Mouse (Mus musculus): ENCODE results near the gene Abhd16a. TPM values are rescaled to one million over a fixed set of nuclear protein-coding genes. Genes with fewer than 3 reads are reported as not detected.

Gene Abhd16a
- polyA plus RNA-seq, 1 experiment from 2014 or later, result 52.1 TPM

DNA sequence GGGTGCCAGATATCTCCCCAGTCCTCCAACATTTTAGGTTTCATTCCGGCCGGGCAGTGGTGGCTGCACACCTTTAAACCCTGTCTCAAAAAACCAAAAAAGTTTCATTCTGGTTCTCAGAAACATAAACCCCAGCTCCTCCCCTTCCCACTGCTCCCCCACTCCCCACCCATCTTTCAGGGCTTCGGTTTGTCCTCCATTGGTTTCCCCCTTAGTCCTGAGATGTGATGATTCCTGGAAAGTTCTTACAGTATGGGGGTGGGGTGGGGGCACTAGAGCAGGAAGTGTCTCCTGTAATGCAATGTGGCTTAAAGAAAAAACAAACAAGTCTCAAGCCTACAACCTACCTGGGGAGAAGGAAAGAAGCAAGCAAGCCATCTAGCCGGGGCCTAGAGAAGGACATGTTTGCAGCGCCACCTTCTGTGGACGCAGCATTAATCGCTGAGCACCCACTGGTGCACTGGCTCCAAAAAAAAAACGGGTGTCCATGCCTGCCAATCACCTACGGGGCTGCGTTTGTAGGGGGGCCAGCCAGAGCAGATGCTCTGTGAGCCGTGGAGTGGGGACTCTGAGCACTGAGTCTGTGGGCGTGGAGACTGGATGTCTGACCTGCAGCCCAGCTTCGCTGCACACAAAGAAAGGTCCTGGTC lies 16.8 kb downstream of the Abhd16a start:
- Histone ChIP-seq H3K4me3 (ENCODE audit: low read depth, low read length) (no peak overlapping the region), H3K4me1 (ENCODE audit: control insufficient read depth, low read depth, low read length) (peaks cover 38% of the 10 kb centered on the region), H3K27ac (ENCODE audit: low read length) (peak overlapping the region; percentile 70), H3K36me3 (ENCODE audit: control insufficient read depth, insufficient read depth) (peaks cover 18% of the 10 kb centered on the region), H3K4me2 (ENCODE audit: low read depth, low read length) (0 out of 2 replicates have a peak overlapping the region, but pooled peaks have one; percentile 9), H3K27me3 (ENCODE audit: control insufficient read depth, insufficient read depth, low read depth, low read length) (no peaks in the 10 kb centered on the region), H3K9ac (ENCODE audit: low read depth, low read length) (peak overlapping the region; percentile 21; the same call in 1 of the 2 replicates), H3K9me3 (replicated peaks; ENCODE audit: control insufficient read depth, low read length) (no peaks in the 10 kb centered on the region)
- WGBS (ENCODE audit: insufficient replicate concordance), result 25% methylated on average over 13 of the region's 13 CpGs
- no peak for ATAC-seq (ENCODE audit: low read depth)

DNA sequence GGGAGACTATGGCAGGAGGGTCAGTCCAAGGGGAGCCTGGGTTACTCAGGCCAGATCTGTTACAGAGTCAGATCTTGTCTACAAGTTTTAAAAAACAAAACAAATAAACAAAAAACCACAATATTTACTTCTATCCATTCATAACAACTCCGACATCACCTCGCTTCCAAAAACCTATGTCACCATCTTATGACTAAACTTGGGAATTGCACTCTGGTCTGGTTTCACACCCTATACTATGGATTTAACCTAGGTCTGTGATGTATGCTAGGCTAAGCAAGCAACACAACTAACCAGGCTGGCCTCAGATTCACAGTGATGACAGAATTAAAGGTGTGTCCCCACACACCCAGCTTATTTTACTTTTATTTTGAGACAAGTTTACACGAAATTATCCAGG lies 17.5 kb downstream of the Abhd16a start:
- Histone ChIP-seq H3K4me2 (ENCODE audit: low read depth, low read length) (no peak overlapping the region), H3K4me3 (ENCODE audit: low read depth, low read length) (no peak overlapping the region), H3K9ac (ENCODE audit: low read depth, low read length) (no peak overlapping the region), H3K4me1 (ENCODE audit: control insufficient read depth, low read depth, low read length) (peaks cover 38% of the 10 kb centered on the region), H3K27me3 (ENCODE audit: control insufficient read depth, insufficient read depth, low read depth, low read length) (no peaks in the 10 kb centered on the region), H3K27ac (ENCODE audit: low read length) (no peak overlapping the region), H3K9me3 (replicated peaks; ENCODE audit: control insufficient read depth, low read length) (no peaks in the 10 kb centered on the region), H3K36me3 (ENCODE audit: control insufficient read depth, insufficient read depth) (peaks cover 11% of the 10 kb centered on the region)
- 60% methylated on average over 3 of the region's 3 CpGs for WGBS (ENCODE audit: insufficient replicate concordance)
- ATAC-seq (ENCODE audit: low read depth), result no peak

DNA sequence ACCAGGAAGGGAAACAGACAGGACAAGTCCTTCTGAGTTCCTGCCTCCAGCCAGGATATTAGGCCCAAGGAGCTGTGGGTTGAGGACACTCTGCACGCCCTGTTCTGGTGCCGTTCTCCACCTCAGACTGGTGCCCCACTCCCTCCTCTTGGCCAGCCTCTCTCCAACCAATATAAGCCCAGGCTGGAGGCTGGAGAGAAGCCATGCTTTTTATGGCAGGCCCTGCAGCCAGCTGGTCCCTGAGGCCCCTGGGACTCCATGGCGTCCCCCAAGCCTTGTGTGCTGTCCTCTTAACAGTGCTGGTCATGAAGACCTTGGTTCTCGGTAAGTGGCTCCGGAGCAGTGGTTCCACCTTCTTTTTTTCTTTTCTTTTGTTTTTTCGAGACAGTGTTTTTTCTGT lies 19.0 kb downstream of the Abhd16a start, which contains the start of gene Ly6g5c:
TSS of gene Ly6g5c (plus strand) at position 183 of the 400 bp plus-strand sequence.
- Histone ChIP-seq H3K4me3 (ENCODE audit: low read depth, low read length) (no peak within 1 kb of the TSS), H3K4me1 (ENCODE audit: control insufficient read depth, low read depth, low read length) (peaks cover 31% of the 10 kb centered on the region), H3K9me3 (replicated peaks; ENCODE audit: control insufficient read depth, low read length) (no peaks in the 10 kb centered on the region), H3K27me3 (ENCODE audit: control insufficient read depth, insufficient read depth, low read depth, low read length) (no peaks in the 10 kb centered on the region), H3K4me2 (ENCODE audit: low read depth, low read length) (no peak within 1 kb of the TSS), H3K36me3 (ENCODE audit: control insufficient read depth, insufficient read depth) (no peaks in the 10 kb centered on the region; the same call in 1 of the 2 replicates), H3K9ac (ENCODE audit: low read depth, low read length) (no peak within 1 kb of the TSS), H3K27ac (ENCODE audit: low read length) (no peak within 1 kb of the TSS)
- WGBS (ENCODE audit: insufficient replicate concordance), result 78% methylated on average over 6 of the region's 6 CpGs
- ATAC-seq (ENCODE audit: low read depth), result no peak

DNA sequence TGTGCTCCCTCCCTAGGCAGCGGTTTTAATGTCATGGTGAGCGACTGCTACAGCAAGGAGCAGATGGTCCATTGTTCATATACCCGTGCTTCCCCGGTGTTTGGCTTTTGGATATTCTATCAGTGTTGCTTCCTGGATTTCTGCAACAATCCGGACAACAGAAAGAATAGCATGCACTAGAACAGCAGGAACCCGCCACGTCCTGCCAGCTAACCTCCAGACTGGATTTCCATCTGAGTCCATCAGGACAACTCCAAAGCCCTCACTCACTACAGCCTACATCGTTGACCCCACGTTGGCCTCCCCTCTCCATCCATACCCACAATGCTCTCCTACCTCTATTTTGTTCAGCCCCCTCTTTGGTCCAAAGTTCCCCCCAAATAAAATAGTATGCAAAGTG lies 22.7 kb downstream of the Abhd16a start:
- WGBS (ENCODE audit: insufficient replicate concordance), result 62% methylated on average over 9 of the region's 9 CpGs
- Histone ChIP-seq H3K4me1 (ENCODE audit: control insufficient read depth, low read depth, low read length) (no peaks in the 10 kb centered on the region), H3K4me3 (ENCODE audit: low read depth, low read length) (no peak overlapping the region), H3K27me3 (ENCODE audit: control insufficient read depth, insufficient read depth, low read depth, low read length) (no peaks in the 10 kb centered on the region), H3K4me2 (ENCODE audit: low read depth, low read length) (no peak overlapping the region), H3K9me3 (replicated peaks; ENCODE audit: control insufficient read depth, low read length) (no peaks in the 10 kb centered on the region), H3K36me3 (ENCODE audit: control insufficient read depth, insufficient read depth) (peaks cover 6% of the 10 kb centered on the region), H3K27ac (ENCODE audit: low read length) (no peak overlapping the region), H3K9ac (ENCODE audit: low read depth, low read length) (no peak overlapping the region)
- ATAC-seq (ENCODE audit: low read depth), result no peak

DNA sequence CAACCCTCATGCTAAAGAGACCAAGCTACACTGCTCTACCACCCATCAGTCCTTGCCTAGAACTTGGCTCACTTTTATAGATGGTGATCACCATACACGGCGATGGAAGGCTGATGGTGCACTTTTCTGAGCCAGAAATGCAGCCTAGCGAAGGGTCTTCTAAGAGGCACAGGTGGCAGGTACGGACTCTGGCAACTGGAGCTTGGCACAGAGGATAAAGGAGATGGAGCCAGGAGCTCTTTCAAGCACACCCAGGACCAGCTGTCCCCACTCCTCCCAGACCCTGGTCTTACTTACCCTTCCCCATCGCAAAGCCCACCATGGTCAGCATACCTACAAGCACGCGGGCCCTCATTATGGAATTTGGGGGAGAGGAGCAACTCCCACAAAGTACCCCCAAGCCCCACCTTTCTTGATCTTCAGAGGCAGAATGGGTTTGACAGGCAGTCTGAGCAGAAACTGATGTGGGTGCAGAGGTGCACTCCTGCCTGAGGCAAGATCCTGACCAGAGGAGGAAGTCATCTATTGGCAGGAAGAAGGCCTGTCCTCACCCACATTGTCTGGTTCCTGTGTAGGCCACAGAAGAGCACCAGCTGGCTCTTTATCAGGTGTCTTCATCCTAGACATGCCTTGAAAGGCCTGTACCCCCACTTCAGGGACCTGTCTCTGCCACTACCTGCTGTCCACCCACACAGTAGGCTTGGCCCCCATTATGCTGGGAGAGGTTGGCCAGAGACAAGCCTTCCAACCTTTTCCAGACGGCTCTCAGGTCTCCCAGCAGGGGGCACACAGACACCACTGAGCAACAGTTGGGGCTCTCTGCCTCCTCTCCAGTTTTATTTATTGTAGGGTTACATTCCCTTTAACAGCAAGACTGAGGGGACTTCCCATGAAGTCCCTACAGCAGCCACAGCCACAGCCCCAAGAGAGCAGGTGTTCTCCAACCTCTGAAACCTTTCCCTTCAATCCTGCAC lies 26.3 kb downstream of the Abhd16a start, which contains the start of gene Ly6g5b:
TSS of gene Ly6g5b (minus strand) at position 383 of the 974 bp plus-strand sequence.
- ATAC-seq (ENCODE audit: low read depth), result 0 out of 2 replicates have a peak, but pooled peaks have one; percentile 17
- Histone ChIP-seq H3K27me3 (ENCODE audit: control insufficient read depth, insufficient read depth, low read depth, low read length) (no peaks in the 10 kb centered on the region), H3K4me1 (ENCODE audit: control insufficient read depth, low read depth, low read length) (peaks cover 6% of the 10 kb centered on the region), H3K9ac (ENCODE audit: low read depth, low read length) (no peak within 1 kb of the TSS), H3K36me3 (ENCODE audit: control insufficient read depth, insufficient read depth) (peaks cover 21% of the 10 kb centered on the region), H3K4me2 (ENCODE audit: low read depth, low read length) (no peak within 1 kb of the TSS), H3K4me3 (ENCODE audit: low read depth, low read length) (no peak within 1 kb of the TSS), H3K27ac (ENCODE audit: low read length) (no peak within 1 kb of the TSS), H3K9me3 (replicated peaks; ENCODE audit: control insufficient read depth, low read length) (no peaks in the 10 kb centered on the region)
- 71% methylated on average over 8 of the region's 8 CpGs for WGBS (ENCODE audit: insufficient replicate concordance)

DNA sequence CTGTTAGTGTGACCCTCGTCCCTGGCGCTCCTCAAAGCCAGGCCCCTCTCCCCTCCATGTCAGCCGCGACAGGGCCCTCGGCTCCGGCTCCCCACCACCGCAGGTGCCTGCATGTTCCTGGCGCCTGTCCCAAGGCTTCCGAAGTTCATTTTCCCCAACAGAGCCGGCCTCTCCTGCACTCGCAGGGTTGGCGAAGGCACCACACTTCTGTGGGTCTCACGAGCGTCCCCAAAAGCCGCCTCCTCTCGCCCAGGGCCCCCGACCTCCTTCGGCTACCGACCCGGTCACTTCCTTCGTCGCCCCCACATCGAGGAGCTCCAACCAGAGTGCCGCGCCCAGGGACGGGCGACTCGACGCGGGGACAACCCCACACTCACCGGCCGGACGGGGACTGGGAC lies 31.7 kb downstream of the Abhd16a start:
- Histone ChIP-seq H3K4me2 (ENCODE audit: low read depth, low read length) (peak overlapping the region; percentile 87), H3K27ac (ENCODE audit: low read length) (peak overlapping the region; percentile 80), H3K9ac (ENCODE audit: low read depth, low read length) (peak overlapping the region; percentile 97), H3K27me3 (ENCODE audit: control insufficient read depth, insufficient read depth, low read depth, low read length) (no peaks in the 10 kb centered on the region), H3K36me3 (ENCODE audit: control insufficient read depth, insufficient read depth) (peaks cover 27% of the 10 kb centered on the region), H3K4me3 (ENCODE audit: low read depth, low read length) (peak overlapping the region; percentile 97), H3K4me1 (ENCODE audit: control insufficient read depth, low read depth, low read length) (peaks cover 17% of the 10 kb centered on the region), H3K9me3 (replicated peaks; ENCODE audit: control insufficient read depth, low read length) (no peaks in the 10 kb centered on the region)
- whole genome bisulfite sequencing (ENCODE audit: insufficient replicate concordance), result under 1% methylated on average over 33 of the region's 33 CpGs
- ATAC-seq (ENCODE audit: low read depth), result no peak

DNA sequence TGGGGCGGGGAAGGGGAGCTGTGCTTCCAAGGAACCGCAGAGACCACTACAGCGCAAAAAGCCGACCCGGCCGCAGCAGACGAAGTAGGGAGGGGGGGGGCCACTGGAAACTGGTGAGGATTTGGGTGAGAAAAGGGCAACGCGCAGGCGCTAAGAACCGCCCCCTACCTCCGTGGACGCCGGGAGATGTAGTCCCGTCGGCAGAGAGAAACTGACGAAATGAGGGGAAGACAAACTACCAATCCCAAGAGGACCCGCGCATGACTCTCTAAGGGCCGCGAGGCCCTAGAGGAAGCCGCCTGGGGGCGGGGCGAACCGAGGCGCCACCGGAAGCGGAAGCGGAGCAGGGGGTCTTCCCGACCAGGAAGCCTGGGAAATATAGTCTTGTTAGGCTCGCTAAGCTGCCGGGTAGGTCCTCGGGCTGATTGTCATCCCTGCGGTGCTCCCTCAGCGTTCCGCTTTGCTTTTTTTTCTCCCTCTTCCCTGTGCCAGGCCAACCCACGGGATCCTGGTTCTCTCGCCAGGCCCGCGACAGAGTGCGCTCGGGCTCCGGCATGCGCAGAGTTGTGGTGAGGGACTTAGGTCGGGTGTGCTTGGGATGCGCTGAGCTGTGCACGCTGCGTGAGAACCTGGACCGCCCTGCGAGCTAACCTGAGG lies 32.2 kb downstream of the Abhd16a start, which contains the start of gene Gpank1:
TSS of gene Gpank1 (plus strand) at position 313 of the 657 bp plus-strand sequence.
- H3K4me1 ChIP-seq (ENCODE audit: control insufficient read depth, low read depth, low read length), result peaks cover 17% of the 10 kb centered on the region
- H3K4me3 ChIP-seq (ENCODE audit: low read depth, low read length), result peak within 1 kb of the TSS; percentile 97
- no peaks in the 10 kb centered on the region for H3K27me3 ChIP-seq (ENCODE audit: control insufficient read depth, insufficient read depth, low read depth, low read length)
- peak within 1 kb of the TSS; percentile 94 for H3K4me2 ChIP-seq (ENCODE audit: low read depth, low read length)
- peak within 1 kb of the TSS; percentile 97 for H3K9ac ChIP-seq (ENCODE audit: low read depth, low read length)
- under 1% methylated on average over 50 of the region's 50 CpGs for WGBS (ENCODE audit: insufficient replicate concordance)
- H3K9me3 ChIP-seq (replicated peaks; ENCODE audit: control insufficient read depth, low read length), result no peaks in the 10 kb centered on the region
- peak; percentile 94 for ATAC-seq (ENCODE audit: low read depth)
- H3K27ac ChIP-seq (ENCODE audit: low read length), result peak within 1 kb of the TSS; percentile 95
- peaks cover 25% of the 10 kb centered on the region for H3K36me3 ChIP-seq (ENCODE audit: control insufficient read depth, insufficient read depth)

DNA sequence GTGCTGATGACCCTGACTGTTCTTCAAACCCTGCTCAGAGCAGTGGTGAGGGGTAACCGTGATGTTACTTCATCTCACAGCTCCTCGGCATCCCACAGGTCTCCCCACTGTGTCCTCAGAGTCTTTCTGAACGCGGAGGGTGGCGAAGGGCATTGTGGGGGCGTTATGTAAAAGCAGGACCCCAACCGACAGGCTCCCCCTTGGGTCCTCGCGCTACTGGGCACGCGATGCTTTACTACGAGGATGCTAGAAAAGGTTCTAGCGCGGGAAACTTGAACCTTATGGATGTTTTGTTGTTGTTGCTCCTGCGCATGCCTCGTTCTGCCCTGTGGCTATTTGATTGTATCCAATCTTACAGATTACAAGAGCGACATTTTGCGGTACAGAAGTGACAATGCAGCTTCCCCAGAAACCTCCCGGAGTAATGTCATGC lies 32.8 kb downstream of the Abhd16a start, which contains the start of gene Csnk2b:
TSS of gene Csnk2b (minus strand) at position 183 of the 433 bp plus-strand sequence.
- Histone ChIP-seq H3K4me3 (ENCODE audit: low read depth, low read length) (peak within 1 kb of the TSS; percentile 97), H3K4me1 (ENCODE audit: control insufficient read depth, low read depth, low read length) (peaks cover 23% of the 10 kb centered on the region), H3K9me3 (replicated peaks; ENCODE audit: control insufficient read depth, low read length) (no peaks in the 10 kb centered on the region), H3K27ac (ENCODE audit: low read length) (peak within 1 kb of the TSS; percentile 95), H3K36me3 (ENCODE audit: control insufficient read depth, insufficient read depth) (peaks cover 20% of the 10 kb centered on the region), H3K9ac (ENCODE audit: low read depth, low read length) (peak within 1 kb of the TSS; percentile 97), H3K4me2 (ENCODE audit: low read depth, low read length) (peak within 1 kb of the TSS; percentile 94), H3K27me3 (ENCODE audit: control insufficient read depth, insufficient read depth, low read depth, low read length) (no peaks in the 10 kb centered on the region)
- WGBS (ENCODE audit: insufficient replicate concordance), result 1% methylated on average over 19 of the region's 19 CpGs
- no peak for ATAC-seq (ENCODE audit: low read depth)

All from liver, embryonic 16.5 days (tissue).